Mouse (Mus musculus) heart, embryonic 11.5 days (tissue): ENCODE measurements around the gene Mknk2. TPM values are rescaled to one million over a fixed set of nuclear protein-coding genes. Genes with fewer than 3 reads are reported as not detected.

Source experiments
- ATAC-seq: fragments of 200-750 bp; cut with Nextera tagmentation; replicated peaks from 2 replicates; pipeline ENCODE4 v1.8.0; 2017; ENCODE audit warnings: moderate library complexity; ENCODE audit not compliant: insufficient number of reproducible peaks, low FRiP score, low TSS enrichment
- H3K27ac ChIP-seq: fragments of 300-500 bp; sonication (generic); 2 replicates; pipeline ENCODE4 v1.5.1; 2014; ENCODE audit warnings: mild to moderate bottlenecking, low read depth, low read length
- H3K27me3 ChIP-seq: fragments of 300-500 bp; sonication (generic); 2 replicates; pipeline ENCODE4 v1.6.1; 2014; ENCODE audit warnings: mild to moderate bottlenecking, low read length, mixed read lengths; ENCODE audit not compliant: control insufficient read depth, insufficient read depth
- H3K36me3 ChIP-seq: fragments of 300-500 bp; sonication (generic); 2 replicates; pipeline ENCODE4 v1.6.1; 2014; ENCODE audit warnings: mild to moderate bottlenecking, low read length, moderate library complexity, mixed read lengths; ENCODE audit not compliant: control insufficient read depth, insufficient read depth
- H3K4me1 ChIP-seq: fragments of 300-500 bp; sonication (generic); 2 replicates; pipeline ENCODE4 v1.6.1; 2014; ENCODE audit warnings: low read length; ENCODE audit not compliant: control insufficient read depth, insufficient read depth
- H3K4me2 ChIP-seq: fragments of 300-500 bp; sonication (generic); 2 replicates; pipeline ENCODE4 v1.6.1; 2014; ENCODE audit warnings: mild to moderate bottlenecking, moderate library complexity
- H3K4me3 ChIP-seq: fragments of 300-500 bp; sonication (generic); 2 replicates; pipeline ENCODE4 v1.5.1; 2014; ENCODE audit warnings: low read depth, low read length
- H3K9ac ChIP-seq: fragments of 300-500 bp; sonication (generic); 2 replicates; pipeline ENCODE4 v1.6.1; 2014; ENCODE audit warnings: mild to moderate bottlenecking, low read depth, low read length, moderate library complexity
- H3K9me3 ChIP-seq: fragments of 300-500 bp; sonication (generic); replicated peaks from 2 replicates; pipeline ENCODE4 v1.6.1; 2016; ENCODE audit warnings: low read length; ENCODE audit not compliant: control insufficient read depth
- WGBS: fragments of 180-500 bp; shearing (Covaris S2); extraction: QIAGEN DNeasy Blood & Tissue Kit; methylation state at CpG from one replicate; pipeline ENCODE4 v1.1.7; 2014; ENCODE audit not compliant: insufficient replicate concordance; 5-methylcytosine and 5-hydroxymethylcytosine counted together
- polyA plus RNA-seq: library from polyadenylated mRNA; unstranded; fragments of >200 nt; fragmentation: Nextera tagmentation; extraction: Ambion mirVana; gene quantifications from 2 replicates; pipeline ENCODE4 v1.2.1, GENCODE M21; 2014

Gene Mknk2
- polyA plus RNA-seq, 1 experiment from 2014 or later = 62.1 TPM

DNA sequence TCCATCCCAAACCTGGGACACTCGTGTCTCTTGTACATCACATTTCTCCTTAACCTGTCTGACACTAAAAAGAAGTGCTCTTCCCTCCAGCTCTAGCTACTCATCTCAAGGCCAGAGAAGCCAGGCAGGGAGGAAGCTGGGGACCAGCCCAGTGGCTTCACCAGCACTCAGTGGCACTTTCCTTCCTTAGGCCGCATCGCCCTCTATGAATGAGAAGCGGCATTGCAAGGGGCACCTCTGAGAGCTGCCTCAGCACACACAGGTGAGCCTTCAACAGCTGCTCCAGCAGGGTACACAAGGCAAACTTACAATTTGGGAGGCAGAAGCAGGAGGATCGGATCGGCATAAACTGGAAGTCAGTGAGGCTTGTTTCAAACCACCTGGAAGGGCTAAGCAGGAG is 6.3 kb upstream of the Mknk2 start:
- H3K36me3 ChIP-seq = peaks cover 8% of the 10 kb centered on the region

DNA sequence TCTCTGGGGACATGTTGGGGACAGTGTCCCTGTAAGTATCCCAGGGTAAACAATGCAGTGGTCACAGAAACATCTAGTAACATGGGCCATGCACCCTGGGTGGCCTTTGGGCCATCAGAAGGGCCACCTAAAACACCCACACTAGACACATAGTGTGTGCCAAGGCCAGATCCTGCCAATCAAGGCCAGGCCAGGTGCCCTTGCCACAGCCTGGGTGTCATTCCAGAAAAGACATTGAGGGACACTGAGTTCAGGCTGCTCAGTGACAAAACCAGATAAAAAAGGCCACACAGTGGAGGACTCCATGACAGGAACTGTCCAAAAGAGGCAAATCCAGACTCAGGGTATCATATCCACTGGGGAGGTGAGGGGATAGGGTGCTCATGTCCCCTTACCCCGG is 5.7 kb upstream of the Mknk2 start:
- no peaks in the 10 kb centered on the region for H3K27me3 ChIP-seq
- no peaks in the 10 kb centered on the region for H3K9me3 ChIP-seq
- H3K9ac ChIP-seq = no peak overlapping the region
- no peak overlapping the region for H3K4me3 ChIP-seq
- WGBS = 86% methylated on average over 1 of the region's 1 CpGs
- ATAC-seq = no peak
- H3K4me1 ChIP-seq = peaks cover 15% of the 10 kb centered on the region
- 0 out of 2 replicates have a peak overlapping the region, but pooled peaks have one; percentile 2 for H3K27ac ChIP-seq
- no peak overlapping the region for H3K4me2 ChIP-seq
- peaks cover 7% of the 10 kb centered on the region for H3K36me3 ChIP-seq

More for the DNA sequence above, 6.3 kb upstream of the Mknk2 start:
- H3K9me3 ChIP-seq = no peaks in the 10 kb centered on the region
- no peak overlapping the region for H3K4me2 ChIP-seq
- no peak overlapping the region for H3K9ac ChIP-seq
- no peak for ATAC-seq
- H3K4me3 ChIP-seq = no peak overlapping the region
- WGBS = 54% methylated on average over 6 of the region's 6 CpGs
- H3K27ac ChIP-seq = no peak overlapping the region
- no peaks in the 10 kb centered on the region for H3K27me3 ChIP-seq
- peaks cover 9% of the 10 kb centered on the region for H3K4me1 ChIP-seq

DNA sequence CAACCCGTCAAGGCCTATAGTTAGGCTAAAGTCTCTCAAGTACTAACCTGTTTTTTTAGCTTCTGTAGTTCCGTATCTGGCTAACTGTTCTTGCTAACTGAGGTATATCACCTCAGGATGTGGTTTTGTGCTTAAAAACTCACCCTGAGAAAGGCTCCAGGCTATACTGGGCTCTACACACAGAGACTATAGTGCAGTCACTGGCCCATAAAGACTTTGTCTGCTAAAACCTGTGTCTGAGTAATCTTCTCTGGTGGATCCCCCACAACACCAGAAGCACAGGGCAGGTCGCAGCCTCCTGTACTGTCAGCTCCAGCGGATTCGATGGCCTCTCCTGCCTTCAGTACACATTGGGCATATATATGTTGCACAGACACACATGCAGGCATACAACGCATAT is 4.1 kb upstream of the Mknk2 start:
- Histone ChIP-seq H3K27me3 (no peaks in the 10 kb centered on the region), H3K9ac (no peak overlapping the region), H3K27ac (no peak overlapping the region), H3K4me2 (no peak overlapping the region), H3K9me3 (no peaks in the 10 kb centered on the region), H3K4me1 (peaks cover 30% of the 10 kb centered on the region), H3K36me3 (peaks cover 7% of the 10 kb centered on the region), H3K4me3 (no peak overlapping the region)
- 92% methylated on average over 6 of the region's 6 CpGs for whole genome bisulfite sequencing
- ATAC-seq = no peak

DNA sequence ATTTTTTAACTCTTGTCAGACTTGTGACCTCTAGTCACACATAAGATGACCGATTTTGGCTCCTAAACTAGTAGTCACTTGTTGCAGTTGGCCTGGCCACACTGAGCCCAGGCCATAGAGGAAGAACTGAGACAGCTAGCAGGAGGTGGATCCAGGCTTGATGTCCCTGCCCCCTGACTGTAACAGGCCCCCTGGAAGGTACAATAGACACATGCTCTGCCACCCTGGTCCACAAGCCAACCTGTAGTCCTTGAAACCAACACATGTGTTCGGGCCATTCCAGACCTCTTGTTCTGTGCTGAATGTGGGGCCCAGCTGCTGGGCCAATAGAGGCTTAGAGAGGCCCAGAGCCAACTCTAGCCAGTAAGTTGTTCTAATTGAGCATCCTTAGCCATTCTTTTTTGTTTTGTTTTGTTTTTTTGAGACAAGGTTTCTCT is 2.4 kb upstream of the Mknk2 start:
- H3K9ac ChIP-seq = no peak overlapping the region
- H3K9me3 ChIP-seq = no peaks in the 10 kb centered on the region
- no peak overlapping the region for H3K4me3 ChIP-seq
- peak overlapping the region; percentile 98; the same call in 1 of the 2 replicates for H3K27ac ChIP-seq
- H3K4me1 ChIP-seq = peaks cover 31% of the 10 kb centered on the region
- H3K4me2 ChIP-seq = no peak overlapping the region
- no peaks in the 10 kb centered on the region; the same call in 1 of the 2 replicates for H3K36me3 ChIP-seq
- ATAC-seq = no peak
- H3K27me3 ChIP-seq = no peaks in the 10 kb centered on the region
- WGBS = 74% methylated on average over 2 of the region's 2 CpGs

DNA sequence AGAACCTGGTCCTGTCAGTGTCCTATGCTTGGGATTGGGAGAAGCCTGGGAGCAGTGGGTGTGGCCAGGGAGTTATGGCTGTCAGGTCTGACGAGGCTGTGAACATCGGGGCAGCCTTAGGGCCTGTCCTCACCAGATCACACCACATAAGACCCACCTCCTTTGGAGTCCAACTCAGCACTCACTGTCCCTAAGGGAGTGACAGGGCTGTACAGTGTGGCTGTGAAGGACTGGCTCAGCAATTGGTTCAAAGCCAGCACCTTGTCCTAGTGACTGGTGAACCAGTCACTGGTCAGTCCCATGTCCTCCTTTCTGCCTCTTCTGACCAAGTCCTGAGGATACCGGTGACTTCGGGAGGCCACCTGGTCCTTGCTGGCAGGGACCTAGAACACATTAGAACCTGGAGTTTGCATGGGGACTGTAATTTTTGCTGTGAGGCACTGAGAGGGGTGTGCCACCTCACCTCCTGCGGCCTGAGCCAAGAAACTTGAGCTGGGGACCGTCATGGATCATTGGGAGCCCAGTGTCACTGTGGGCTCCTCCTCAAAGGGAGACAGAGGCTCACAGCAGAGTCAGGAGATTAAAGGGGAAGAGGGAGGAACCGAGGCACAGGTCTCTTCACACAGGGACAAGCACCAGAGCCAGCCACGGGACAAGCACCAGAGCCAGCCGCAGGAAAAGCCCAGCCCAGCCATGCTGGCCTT is 1.8 kb upstream of the Mknk2 start:
- H3K4me3 ChIP-seq = no peak overlapping the region
- WGBS = 58% methylated on average over 9 of the region's 9 CpGs
- H3K27ac ChIP-seq = peak overlapping the region; percentile 98
- no peak for ATAC-seq
- no peaks in the 10 kb centered on the region for H3K27me3 ChIP-seq
- peaks cover 36% of the 10 kb centered on the region for H3K4me1 ChIP-seq
- H3K36me3 ChIP-seq = no peaks in the 10 kb centered on the region; the same call in 1 of the 2 replicates
- H3K9me3 ChIP-seq = no peaks in the 10 kb centered on the region
- no peak overlapping the region for H3K4me2 ChIP-seq
- no peak overlapping the region for H3K9ac ChIP-seq

DNA sequence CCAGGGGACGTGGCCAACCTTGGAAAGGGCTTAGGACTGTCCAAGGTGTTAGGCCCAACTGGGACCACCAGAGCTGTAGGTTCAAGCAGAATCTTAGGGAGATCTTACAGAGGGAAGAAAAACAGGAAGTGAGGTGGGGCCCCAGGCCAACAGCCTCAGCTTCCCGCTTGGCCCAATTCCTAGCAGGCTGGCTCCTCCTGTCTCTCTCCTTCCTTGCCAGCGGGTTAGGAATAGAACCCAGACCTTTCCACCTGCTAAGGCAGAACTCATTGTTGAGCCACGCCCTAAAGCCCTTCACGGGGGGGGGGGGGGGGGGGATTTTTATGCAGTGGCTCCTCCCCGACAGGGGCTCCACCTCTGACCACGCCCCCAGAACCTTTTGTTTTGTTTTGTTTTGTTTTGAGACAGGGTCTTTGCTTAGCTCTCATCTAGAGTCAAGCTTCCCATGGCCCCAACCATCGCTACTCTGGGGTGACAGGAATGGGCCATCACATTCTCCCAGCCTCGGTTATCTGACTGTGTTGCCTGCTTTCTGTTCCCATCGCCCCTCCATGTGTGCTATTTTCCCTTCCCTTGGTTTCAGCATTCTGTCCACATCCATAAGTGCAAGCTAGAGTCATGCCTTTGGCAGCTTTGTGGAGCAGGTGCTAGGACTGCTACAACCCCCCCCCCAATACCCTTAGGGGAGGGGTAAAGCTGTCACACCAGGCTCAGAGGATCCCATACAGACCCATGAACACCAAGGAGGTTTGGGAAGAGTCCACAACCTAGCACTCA is 877 bp upstream of the Mknk2 start:
- peaks cover 45% of the 10 kb centered on the region for H3K4me1 ChIP-seq
- peak overlapping the region; percentile 92 for H3K4me2 ChIP-seq
- H3K4me3 ChIP-seq = no peak overlapping the region; the same call in 1 of the 2 replicates
- peak overlapping the region; percentile 98 for H3K27ac ChIP-seq
- H3K9me3 ChIP-seq = no peaks in the 10 kb centered on the region
- no peaks in the 10 kb centered on the region; the same call in 1 of the 2 replicates for H3K36me3 ChIP-seq
- peak overlapping the region; percentile 81 for H3K9ac ChIP-seq
- 47% methylated on average over 10 of the region's 10 CpGs for WGBS
- H3K27me3 ChIP-seq = no peaks in the 10 kb centered on the region
- no peak for ATAC-seq

DNA sequence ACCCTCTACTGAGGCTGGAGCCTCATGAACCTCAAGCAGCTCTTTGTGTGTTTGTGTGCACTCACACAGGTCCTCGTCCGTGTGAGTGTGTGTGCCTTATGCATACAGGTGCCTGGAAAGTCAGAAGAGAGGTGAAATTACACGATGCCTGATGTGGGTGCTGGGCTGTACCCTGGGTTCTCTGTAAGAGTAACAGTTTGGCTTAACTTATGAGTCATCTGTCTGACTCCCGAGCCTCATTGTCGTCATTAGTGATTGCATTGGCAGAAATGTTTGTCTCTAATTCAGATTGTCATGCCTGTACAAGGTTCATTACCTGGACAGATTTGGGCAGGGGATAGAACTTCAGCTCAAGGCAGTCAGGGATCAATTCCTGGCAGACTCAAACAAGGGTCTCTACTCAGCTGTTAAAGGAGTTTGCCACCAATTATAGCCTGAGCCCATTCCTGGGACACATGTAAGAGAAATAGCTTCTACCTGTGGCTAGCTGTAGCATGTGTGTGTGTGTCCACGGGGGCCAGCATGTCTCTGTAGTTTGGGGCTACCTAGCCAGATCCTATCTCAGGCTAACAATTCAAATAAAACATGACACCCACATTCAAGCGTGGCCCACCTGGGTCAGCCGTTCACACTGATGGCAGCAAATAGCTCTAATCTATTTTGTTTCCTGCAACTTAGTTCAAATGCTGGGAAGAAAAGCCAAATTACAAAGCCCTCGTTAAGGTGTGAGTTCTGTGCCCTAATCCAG is 610 bp downstream of the Mknk2 start:
- peak overlapping the region; percentile 97 for H3K4me3 ChIP-seq
- no peaks in the 10 kb centered on the region for H3K9me3 ChIP-seq
- ATAC-seq = no peak
- H3K36me3 ChIP-seq = no peaks in the 10 kb centered on the region
- H3K27me3 ChIP-seq = no peaks in the 10 kb centered on the region
- WGBS = 29% methylated on average over 9 of the region's 9 CpGs
- H3K4me2 ChIP-seq = peak overlapping the region; percentile 92
- peak overlapping the region; percentile 98 for H3K27ac ChIP-seq
- H3K4me1 ChIP-seq = peaks cover 54% of the 10 kb centered on the region
- H3K9ac ChIP-seq = peak overlapping the region; percentile 81

DNA sequence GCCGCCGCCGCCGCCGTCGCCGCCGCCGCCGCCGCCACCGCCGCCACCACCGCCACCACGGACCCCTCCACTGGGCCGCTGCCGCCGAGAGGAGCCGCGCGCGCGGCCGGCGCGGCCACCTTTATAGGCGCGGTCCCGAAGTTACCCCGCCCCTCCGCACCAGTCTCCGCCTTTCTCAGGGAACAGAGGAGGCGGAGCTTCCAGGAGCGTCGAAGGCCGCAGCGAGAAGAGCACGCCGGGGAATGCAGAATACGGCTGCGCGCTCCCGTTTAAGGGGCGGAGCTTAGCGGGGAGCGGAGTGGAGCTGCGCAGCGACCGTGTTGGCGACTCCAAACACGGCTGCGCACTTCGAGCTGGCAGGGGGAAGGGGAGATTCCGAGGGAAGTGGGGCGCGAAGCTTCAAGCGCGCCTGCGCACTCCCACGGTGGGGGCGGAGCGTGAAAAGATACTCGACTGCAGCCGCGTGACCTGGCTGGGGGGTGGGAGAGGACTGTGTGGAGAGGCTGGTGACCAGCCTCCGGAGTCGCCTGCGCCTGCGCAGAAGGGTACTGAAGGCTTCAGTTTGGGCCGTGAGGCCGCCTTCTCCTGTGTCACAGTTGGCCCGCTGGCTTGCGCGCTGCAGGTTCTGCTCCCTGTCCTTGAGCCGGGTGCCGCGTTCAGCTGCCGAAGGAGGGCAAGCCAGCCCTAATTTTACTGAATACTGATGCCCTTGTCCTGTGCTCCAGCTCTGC is 1.5 kb downstream of the Mknk2 start:
- peaks cover 57% of the 10 kb centered on the region for H3K4me1 ChIP-seq
- H3K36me3 ChIP-seq = peaks cover 1% of the 10 kb centered on the region
- no peaks in the 10 kb centered on the region for H3K9me3 ChIP-seq
- peak overlapping the region; percentile 97 for H3K4me3 ChIP-seq
- peak overlapping the region; percentile 94 for H3K9ac ChIP-seq
- H3K27ac ChIP-seq = peak overlapping the region; percentile 98
- peak overlapping the region; percentile 92 for H3K4me2 ChIP-seq
- peak; percentile 85 for ATAC-seq
- under 1% methylated on average over 53 of the region's 78 CpGs for WGBS
- no peaks in the 10 kb centered on the region for H3K27me3 ChIP-seq
